Mouse (Mus musculus): ENCODE results near the gene Tnfrsf11a. TPM values are rescaled to one million over a fixed set of nuclear protein-coding genes. Genes with fewer than 3 reads are reported as not detected.

The Tnfrsf11a gene
- total RNA-seq, 2 experiments from 2014 or later: 1.2 to 1.4 TPM

GRCm38 (mm10) chr1:105881466-105881865 is 100.9 kb downstream of the Tnfrsf11a start:
- no peak for DNase-seq
- intact Hi-C loops (cut with DNase I; ENCODE audit: low total_unique reads): loop anchor here (10.0 kb wide), 1 partner anchor 513 kb away; no protein-coding TSS in a partner anchor

- intact Hi-C loops (cut with DNase I; ENCODE audit: low total_unique reads): loop anchor here (10.0 kb wide), 1 partner anchor 511 kb away; no protein-coding TSS in a partner anchor
- no peak for DNase-seq
Measured at GRCm38 (mm10) chr1:105883498-105883897, 103.0 kb downstream of the Tnfrsf11a start.

- intact Hi-C loops (cut with DNase I; ENCODE audit: low total_unique reads): loop anchor here (10.0 kb wide), 1 partner anchor 510 kb away; no protein-coding TSS in a partner anchor
Measured at GRCm38 (mm10) chr1:105885101-105885500, 104.6 kb downstream of the Tnfrsf11a start.

GRCm38 (mm10) chr1:105885575-105885974 is 105.1 kb downstream of the Tnfrsf11a start:
- DNase-seq: no peak
- intact Hi-C loops (cut with DNase I; ENCODE audit: low total_unique reads): loop anchor here (10.0 kb wide), 1 partner anchor 509 kb away; no protein-coding TSS in a partner anchor

More at GRCm38 (mm10) chr1:105885101-105885500, 104.6 kb downstream of the Tnfrsf11a start:
- no peak for DNase-seq

GRCm38 (mm10) chr1:105886358-105886757 is 105.8 kb downstream of the Tnfrsf11a start:
- intact Hi-C loops (cut with DNase I; ENCODE audit: low total_unique reads): loop anchor here (10.0 kb wide), 1 partner anchor 508 kb away; no protein-coding TSS in a partner anchor
- DNase-seq: no peak

- peak; percentile 91 for DNase-seq
- intact Hi-C loops (cut with DNase I; ENCODE audit: low total_unique reads): loop anchor here (5.0 to 10.0 kb wide), 2 partner anchors 114 to 146 kb away; no protein-coding TSS in a partner anchor
Measured at GRCm38 (mm10) chr1:105891032-105891725, 110.7 kb downstream of the Tnfrsf11a start.

GRCm38 (mm10) chr1:105895019-105895418 is 114.5 kb downstream of the Tnfrsf11a start:
- intact Hi-C loops (cut with DNase I; ENCODE audit: low total_unique reads): loop anchor here (10.0 kb wide), 1 partner anchor 110 kb away; no protein-coding TSS in a partner anchor
- no peak for DNase-seq

Other genes starting within 250 kb of the Tnfrsf11a start
- 1 to 10 TPM; 6.3 to 9.8 TPM for gene Pign, start 117.0 kb upstream of the Tnfrsf11a start, total RNA-seq (2021)
- 10 to 100 TPM; 10.1 to 12.8 TPM for gene Relch, start 116.9 kb upstream of the Tnfrsf11a start, total RNA-seq (2021)
- 1 to 10 TPM; 5.6 to 6.5 TPM for gene Zcchc2, start 209.7 kb downstream of the Tnfrsf11a start, total RNA-seq (2021)